Mouse (Mus musculus): ENCODE measurements at regions not wholly inside any gene's neighbourhood (a gene's known extent, or its start where the extent isn't known, plus 50 kb on each side); places are given as distances from the start of the nearest gene placed in this dataset.
A peak's percentile ranks its signal among the peaks of the same experiment; 100 is the strongest.

- no peak for DNase-seq (ENCODE audit: low read depth, low spot score)
Observed at GRCm38 (mm10) chr4:110125067-110125784, 147.4 kb downstream of the Dmrta2 start.

DNA sequence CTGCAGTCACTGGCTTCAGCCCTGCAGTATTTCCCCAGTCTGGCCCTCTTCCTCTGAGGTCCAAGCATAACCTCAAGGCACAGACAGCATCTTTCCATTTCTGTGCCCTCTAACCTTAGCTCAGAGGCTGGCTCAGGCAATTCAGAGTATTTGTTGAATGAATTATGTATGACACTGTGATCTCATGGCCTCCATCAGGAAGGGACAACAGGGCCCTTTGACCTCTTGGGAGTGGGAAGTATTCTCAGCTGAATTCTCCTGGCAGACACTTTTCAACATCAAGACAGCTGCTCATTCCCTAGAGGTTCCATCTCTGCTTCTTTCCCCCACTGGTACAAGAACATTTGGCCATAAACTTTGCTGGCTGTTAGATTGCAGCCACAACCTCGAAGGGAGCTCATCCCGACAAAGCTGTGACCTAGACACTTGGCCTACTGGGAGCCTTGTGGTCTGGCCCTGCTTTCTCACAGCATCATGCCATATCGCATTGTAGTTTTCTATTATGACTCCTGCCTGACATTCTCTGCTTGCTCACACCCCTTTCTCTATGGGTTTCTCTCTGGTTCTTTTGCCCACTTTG lies 150.2 kb downstream of the Dmrta2 start:
- DNase-seq (ENCODE audit: low read depth, low spot score): no peak

DNA sequence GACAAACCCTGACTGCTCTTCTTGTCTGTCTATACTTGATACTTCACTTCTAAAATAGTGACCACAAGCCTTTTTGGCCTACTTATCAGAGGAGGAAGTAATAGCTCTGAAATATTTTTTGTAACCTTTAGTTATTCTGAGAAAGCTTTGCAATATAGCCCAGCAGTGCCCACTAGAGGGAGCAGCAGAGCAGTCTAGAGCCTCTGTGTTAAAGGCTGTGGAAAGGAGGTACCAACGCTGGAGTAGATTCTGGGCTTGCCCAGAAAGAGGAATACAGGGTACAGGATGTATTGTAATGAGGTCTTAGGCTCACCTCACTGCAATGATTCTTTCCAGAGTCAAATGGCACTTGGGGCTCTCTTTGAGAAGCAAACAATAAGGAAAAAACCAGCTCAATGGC lies 151.1 kb downstream of the Dmrta2 start:
- DNase-seq (ENCODE audit: low read depth, low spot score): no peak

DNA sequence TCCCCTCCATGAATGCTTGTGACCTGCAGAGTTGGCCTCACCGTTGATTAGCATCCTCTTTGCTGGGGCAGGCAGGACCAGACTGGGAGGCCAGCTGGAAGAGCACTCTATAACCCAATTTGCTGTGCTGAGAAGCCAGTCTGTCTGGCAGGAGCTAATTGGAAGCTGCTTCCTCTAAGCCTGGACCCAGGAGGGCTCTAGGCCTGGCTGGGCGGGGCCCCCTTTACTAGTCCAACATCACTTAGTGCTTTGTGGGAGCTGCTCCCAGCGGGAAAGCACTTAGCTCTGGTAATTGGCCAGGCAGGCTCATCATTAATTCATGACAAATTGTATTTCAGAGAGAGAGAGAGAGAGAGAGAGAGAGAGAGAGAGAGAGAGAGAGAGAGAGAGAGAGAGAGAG lies 151.7 kb downstream of the Dmrta2 start:
- DNase-seq (ENCODE audit: low read depth, low spot score): no peak

- no peak for DNase-seq (ENCODE audit: low read depth, low spot score)
Observed at GRCm38 (mm10) chr4:110132061-110132460, 154.2 kb downstream of the Dmrta2 start.

DNA sequence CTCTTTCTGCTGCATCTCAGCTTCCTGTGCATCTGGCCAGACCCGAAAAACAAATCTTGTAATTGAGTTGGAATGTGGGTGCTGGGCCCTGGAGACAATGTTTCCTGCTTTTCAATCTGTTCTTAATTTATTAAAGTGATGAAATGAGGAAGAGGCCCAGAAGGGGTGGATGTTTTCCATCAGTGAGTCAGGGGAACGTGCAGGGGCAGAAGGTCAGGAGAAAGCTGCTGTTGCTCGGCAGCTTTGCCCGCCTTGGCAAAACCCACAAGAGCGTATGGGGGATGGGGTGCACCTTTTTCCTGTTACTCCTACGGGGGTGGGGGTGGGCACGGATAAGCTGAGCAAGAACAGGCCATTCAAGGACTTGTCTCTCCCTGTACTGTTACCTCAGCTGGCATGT lies 156.2 kb downstream of the Dmrta2 start:
- DNase-seq (ENCODE audit: low read depth, low spot score): no peak

DNA sequence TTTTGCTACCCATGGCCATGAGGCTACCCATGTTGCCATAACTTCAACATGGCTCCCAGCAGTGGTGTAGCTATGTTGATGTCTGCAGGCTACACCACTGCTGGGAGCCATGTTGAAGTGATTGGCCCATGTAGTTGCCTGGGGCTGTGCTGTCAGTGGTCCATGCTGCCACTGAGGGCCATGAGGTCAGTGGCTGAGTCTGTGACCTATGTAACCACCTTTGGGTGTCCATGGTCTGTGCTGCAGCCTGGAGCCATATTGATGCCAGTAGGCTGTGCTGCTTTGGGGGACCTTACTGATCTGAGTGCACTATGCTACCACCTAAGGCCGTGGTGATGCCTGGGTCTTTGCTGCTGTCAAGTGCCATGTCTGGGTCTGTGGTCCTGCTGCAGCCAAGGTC lies 167.4 kb downstream of the Dmrta2 start:
- no peak for DNase-seq (ENCODE audit: low read depth, low spot score)

DNA sequence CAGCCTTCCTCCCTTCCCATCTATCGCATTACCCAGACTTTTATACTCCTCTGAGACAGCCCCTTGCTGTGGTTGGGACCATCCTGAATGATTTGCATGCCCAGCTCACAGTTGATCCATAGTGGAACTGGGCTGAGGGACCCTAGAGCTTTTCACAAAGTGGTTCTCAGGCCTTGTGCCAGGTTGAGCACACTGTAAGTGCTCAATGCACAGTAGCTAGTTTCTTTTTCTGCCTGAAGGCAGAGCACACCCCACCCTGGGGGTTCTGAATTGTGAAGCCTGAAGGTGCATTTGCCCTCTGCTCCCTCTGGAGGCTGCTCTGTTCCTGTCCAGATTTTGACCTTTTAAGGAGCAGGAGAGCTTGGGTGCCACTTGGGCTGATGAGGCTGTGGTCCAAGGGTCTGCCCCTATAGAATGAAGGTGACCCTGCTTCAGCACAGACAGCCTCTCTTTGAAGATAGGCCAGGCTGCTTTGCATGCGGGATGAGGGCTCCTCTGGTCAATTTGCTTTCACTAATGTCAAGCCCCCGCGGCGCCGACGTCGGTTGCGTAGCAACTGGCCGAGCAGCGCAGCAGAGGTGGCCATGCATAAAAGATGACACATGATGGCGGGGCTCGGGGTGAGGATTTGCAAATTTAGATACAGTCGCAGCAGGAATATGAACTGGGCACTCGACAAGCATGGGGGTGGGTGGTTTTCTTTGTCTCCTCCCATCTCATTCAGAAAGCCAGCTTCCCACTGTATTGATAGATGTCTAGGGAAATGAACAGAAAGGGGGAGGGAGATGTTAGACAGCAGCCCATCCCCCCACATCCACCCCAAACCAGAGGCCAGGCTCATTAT lies 174.5 kb downstream of the Dmrta2 start:
- peak; percentile 31 for DNase-seq (ENCODE audit: low read depth, low spot score)
